Mouse (Mus musculus) kidney, embryonic 14.5 days (tissue): ENCODE data around the gene Gtpbp6. TPM values are rescaled to one million over a fixed set of nuclear protein-coding genes. Genes with fewer than 3 reads are reported as not detected.
"Not testable (repeated sequence)": the region's sequence is repeated elsewhere in the genome, so short reads cannot be mapped to it uniquely, and the experiment has no call there.

Experiments
- ATAC-seq: fragments of 200-750 bp; cut with Nextera tagmentation; 2 replicates; pipeline ENCODE4 v1.8.0; 2017; ENCODE audit warnings: moderate number of reproducible peaks, mild to moderate bottlenecking, moderate TSS enrichment, moderate library complexity; ENCODE audit not compliant: low FRiP score, low TSS enrichment
- H3K27ac ChIP-seq: fragments of 300-500 bp; sonication (generic); 2 replicates; pipeline ENCODE4 v1.5.1; 2014; ENCODE audit warnings: low read depth, mild to moderate bottlenecking, low read length, moderate library complexity, mixed read lengths
- H3K27me3 ChIP-seq: fragments of 300-500 bp; sonication (generic); 2 replicates; pipeline ENCODE4 v1.6.1; 2014; ENCODE audit warnings: mild to moderate bottlenecking, low read length; ENCODE audit not compliant: control insufficient read depth, insufficient read depth
- H3K36me3 ChIP-seq: fragments of 300-500 bp; sonication (generic); 2 replicates; pipeline ENCODE4 v1.6.1; 2014; ENCODE audit warnings: low read length, mixed read lengths; ENCODE audit not compliant: control insufficient read depth, insufficient read depth
- H3K4me1 ChIP-seq: fragments of 300-500 bp; sonication (generic); 2 replicates; pipeline ENCODE4 v1.6.1; 2014; ENCODE audit warnings: low read length, mixed read lengths; ENCODE audit not compliant: control insufficient read depth, insufficient read depth
- H3K4me2 ChIP-seq: fragments of 300-500 bp; sonication (generic); replicated peaks from 2 replicates; pipeline ENCODE4 v1.6.1; 2014; ENCODE audit warnings: low read depth, mild to moderate bottlenecking, low read length
- H3K4me3 ChIP-seq: fragments of 300-500 bp; sonication (generic); 2 replicates; pipeline ENCODE4 v1.5.1; 2014; ENCODE audit warnings: mild to moderate bottlenecking, low read length
- H3K9ac ChIP-seq: fragments of 300-500 bp; sonication (generic); 2 replicates; pipeline ENCODE4 v1.6.1; 2014; ENCODE audit warnings: low read depth, mild to moderate bottlenecking, low read length, moderate library complexity
- H3K9me3 ChIP-seq: fragments of 300-500 bp; sonication (generic); 2 replicates; pipeline ENCODE4 v1.6.1; 2016; ENCODE audit warnings: low read length; ENCODE audit not compliant: control insufficient read depth
- WGBS: fragments of 180-500 bp; shearing (Covaris S2); extraction: QIAGEN DNeasy Blood & Tissue Kit; methylation state at CpG from one replicate; pipeline ENCODE4 v1.1.7; 2014; 5-methylcytosine and 5-hydroxymethylcytosine counted together
- polyA plus RNA-seq: library from polyadenylated mRNA; unstranded; fragments of >200 nt; fragmentation: Nextera tagmentation; extraction: Ambion mirVana; gene quantifications from 2 replicates; pipeline ENCODE4 v1.2.1, GENCODE M21; 2014

Gtpbp6 gene
- polyA plus RNA-seq, 1 experiment from 2014 or later = 32.1 TPM

DNA sequence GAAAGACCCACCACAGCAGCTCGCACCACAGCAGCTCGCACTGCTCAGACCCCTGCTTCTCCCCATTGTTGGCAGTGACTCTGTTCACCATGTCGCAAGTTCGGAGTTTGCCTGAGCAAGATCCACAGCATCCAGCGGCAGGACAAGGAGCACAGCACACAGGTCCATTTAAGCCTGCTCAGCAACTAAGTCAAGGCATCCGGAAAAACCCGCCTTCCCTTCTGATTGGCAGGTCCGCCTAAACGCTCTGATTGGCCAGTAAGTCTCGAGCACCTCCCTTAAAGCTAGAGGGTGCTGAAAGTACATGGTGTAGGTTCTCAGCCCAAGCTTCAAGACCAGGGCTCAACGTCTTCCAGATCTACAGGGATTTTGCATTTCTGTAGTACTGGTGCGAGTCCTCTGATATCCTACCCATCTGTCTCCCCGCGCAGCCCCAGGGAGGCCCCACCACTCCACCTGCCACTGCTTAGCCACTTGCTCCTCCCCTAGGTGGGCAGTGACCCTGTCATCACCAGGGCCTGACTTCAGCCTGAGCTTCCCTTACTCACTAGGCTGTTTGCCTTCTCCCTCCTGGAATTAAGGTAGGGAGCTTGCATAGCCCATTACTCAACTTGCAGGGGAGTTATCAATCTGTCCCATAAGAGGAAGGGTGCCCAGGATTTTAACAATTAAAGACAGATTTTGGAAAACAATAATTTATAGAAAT lies 21.7 kb downstream of the Gtpbp6 start:
- ATAC-seq = no peak
- 30% methylated on average over 14 of the region's 14 CpGs for WGBS

DNA sequence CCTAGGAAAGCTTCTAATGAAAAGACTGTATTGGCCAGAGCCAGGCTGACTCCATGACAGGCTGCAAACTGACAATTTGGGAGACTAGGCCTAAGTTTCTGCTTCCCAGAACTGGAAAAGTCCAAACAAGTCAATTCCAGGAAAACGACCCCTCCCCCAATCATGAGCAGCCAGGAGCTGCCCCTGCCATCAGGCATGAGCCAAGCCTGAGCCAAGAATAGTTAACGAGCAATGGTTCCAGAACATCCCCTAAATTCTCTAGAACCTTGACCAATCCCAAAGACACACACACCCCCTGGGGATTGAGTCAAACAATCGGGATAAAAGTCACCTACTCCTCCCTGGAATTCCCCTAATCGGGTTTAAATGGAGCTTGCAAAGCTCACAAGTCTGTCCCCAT lies 25.0 kb downstream of the Gtpbp6 start:
- no peaks in the 10 kb centered on the region for H3K27me3 ChIP-seq
- no peak overlapping the region for H3K4me3 ChIP-seq
- H3K36me3 ChIP-seq = no peaks in the 10 kb centered on the region
- no peak overlapping the region for H3K4me2 ChIP-seq
- WGBS = 86% methylated on average over 4 of the region's 4 CpGs
- no peak overlapping the region for H3K27ac ChIP-seq
- H3K9me3 ChIP-seq = peaks cover 19% of the 10 kb centered on the region
- H3K9ac ChIP-seq = no peak overlapping the region
- no peaks in the 10 kb centered on the region for H3K4me1 ChIP-seq
- no peak for ATAC-seq

More for the DNA sequence above, 21.7 kb downstream of the Gtpbp6 start:
- Histone ChIP-seq H3K27ac (no peak overlapping the region), H3K36me3 (no peaks in the 10 kb centered on the region), H3K4me1 (no peaks in the 10 kb centered on the region), H3K27me3 (no peaks in the 10 kb centered on the region), H3K9me3 (no peaks in the 10 kb centered on the region), H3K4me2 (no peak overlapping the region), H3K4me3 (no peak overlapping the region), H3K9ac (no peak overlapping the region)

GRCm38 (mm10) chr5:110072413-110072812 lies 35.6 kb downstream of the Gtpbp6 start, which contains the start of gene Gm17655:
Gm17655 (minus strand) TSS chr5:110072513.
- H3K27me3 ChIP-seq, H3K36me3 ChIP-seq, ATAC-seq, H3K4me3 ChIP-seq, H3K4me2 ChIP-seq, H3K9ac ChIP-seq, H3K4me1 ChIP-seq, H3K27ac ChIP-seq: not testable (repeated sequence)
- peaks cover 19% of the 10 kb centered on the region for H3K9me3 ChIP-seq
- WGBS = 69% methylated on average over 2 of the region's 2 CpGs

- Histone ChIP-seq H3K4me2 (peak overlapping the region; percentile 46), H3K27me3 (no peaks in the 10 kb centered on the region), H3K27ac (peak overlapping the region; percentile 71; the same call in 1 of the 2 replicates), H3K9me3 (no peaks in the 10 kb centered on the region; the same call in 1 of the 2 replicates), H3K9ac (peak overlapping the region; percentile 64), H3K36me3 (no peaks in the 10 kb centered on the region), H3K4me1 (no peaks in the 10 kb centered on the region), H3K4me3 (peak overlapping the region; percentile 46)
- ATAC-seq = peak; percentile 99
- WGBS = 2% methylated on average over 19 of the region's 19 CpGs
Observed at GRCm38 (mm10) chr5:110057637-110058408, 50.2 kb downstream of the Gtpbp6 start.

Other genes starting within 250 kb of the Gtpbp6 start
- 0.88 and 0.94 TPM in 2 replicates for gene Gm15446, start 184.8 kb downstream of the Gtpbp6 start, polyA plus RNA-seq
- 28.5 and 29.6 TPM in 2 replicates for gene Zfp932, start 111.7 kb downstream of the Gtpbp6 start, polyA plus RNA-seq
- 5.1 and 5.3 TPM in 2 replicates for gene Gm17655, start 35.7 kb downstream of the Gtpbp6 start, polyA plus RNA-seq
- 1.5 and 1.6 TPM in 2 replicates for gene Gm35315, start 13.8 kb downstream of the Gtpbp6 start, polyA plus RNA-seq
- 1.2 and 1.4 TPM in 2 replicates for gene Plcxd1, start 8.2 kb downstream of the Gtpbp6 start, polyA plus RNA-seq
- gene Zfp605, start 1.9 kb upstream of the Gtpbp6 start, polyA plus RNA-seq = 5.2 and 6.1 TPM in 2 replicates
- 28.6 and 40.8 TPM in 2 replicates for gene Chfr, start 27.6 kb upstream of the Gtpbp6 start, polyA plus RNA-seq
- gene Golga3, start 68.5 kb upstream of the Gtpbp6 start, polyA plus RNA-seq = 11.7 and 22.6 TPM in 2 replicates
- 33.2 and 43.1 TPM in 2 replicates for gene Ankle2, start 122.8 kb upstream of the Gtpbp6 start, polyA plus RNA-seq
- 64.1 and 85.2 TPM in 2 replicates for gene Pgam5, start 161.7 kb upstream of the Gtpbp6 start, polyA plus RNA-seq
- gene Pxmp2, start 178.0 kb upstream of the Gtpbp6 start, polyA plus RNA-seq = 14.1 and 16.4 TPM in 2 replicates
- 35.1 and 40.0 TPM in 2 replicates for gene Pole, start 178.1 kb upstream of the Gtpbp6 start, polyA plus RNA-seq
- 0.89 and 0.95 TPM in 2 replicates for gene P2rx2, start 235.0 kb upstream of the Gtpbp6 start, polyA plus RNA-seq
- gene Lrcol1, start 236.5 kb upstream of the Gtpbp6 start, polyA plus RNA-seq = not detected in 2 replicates